Mouse (Mus musculus): Measurements from ENCODE around the gene Amer2.
"Not testable (repeated sequence)": the region's sequence is repeated elsewhere in the genome, so short reads cannot be mapped to it uniquely, and the experiment has no call there.

Gene Amer2

DNA sequence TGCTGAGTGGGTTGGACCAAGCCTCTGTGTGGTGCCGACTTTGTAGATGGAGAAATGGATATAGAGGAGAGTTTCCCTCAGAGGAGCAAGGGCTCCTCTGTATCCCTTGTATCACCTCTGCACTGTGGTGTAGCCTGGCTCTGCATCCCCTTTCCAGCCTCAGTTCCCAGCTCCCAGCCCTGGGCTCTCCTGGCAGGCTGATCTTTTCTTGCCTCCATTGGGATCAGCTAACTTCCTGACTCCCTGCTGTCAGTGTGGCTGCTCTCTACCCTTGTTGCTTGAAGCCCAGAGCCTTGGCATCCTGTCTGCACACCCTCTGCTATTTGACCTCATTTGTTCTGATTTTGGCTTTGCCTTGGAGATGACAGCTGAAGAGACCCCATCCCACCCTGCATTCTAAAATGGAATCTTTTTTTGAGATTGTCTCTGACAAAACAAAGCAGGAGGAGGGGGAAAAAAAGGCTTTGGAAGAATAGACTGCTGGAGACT is at the start of gene Amer2:
Amer2 (plus strand) TSS at position 439 of the 489 bp plus-strand sequence.
- no peak for DNase-seq (ENCODE audit: low spot score in 2 of 2)

DNA sequence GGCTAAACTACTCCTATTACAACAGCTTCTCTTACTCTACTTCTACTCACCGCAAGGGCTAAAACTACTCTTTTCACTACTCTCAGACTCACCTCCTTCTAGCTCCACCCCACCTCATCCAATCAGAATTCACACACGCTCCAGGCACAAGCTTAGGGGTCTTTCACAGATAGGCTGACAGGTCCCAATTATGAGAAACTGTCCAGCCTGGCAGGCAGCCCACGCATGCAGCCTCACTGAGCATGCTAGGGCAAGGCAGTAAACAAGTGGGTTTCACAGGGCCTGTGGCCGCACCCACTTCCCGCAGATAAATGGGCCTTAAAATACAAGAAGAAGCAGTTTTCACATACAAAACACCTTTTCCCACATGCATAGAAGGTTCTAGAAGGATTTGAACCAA is 33.1 kb upstream of the Amer2 start:
- DNase-seq (ENCODE audit: low spot score in 2 of 2), result not testable (repeated sequence)

- DNase-seq (ENCODE audit: low spot score in 2 of 2), result no peak
These were observed 32.5 kb upstream of the Amer2 start for GRCm38 (mm10) chr14:60340570-60340969.

DNA sequence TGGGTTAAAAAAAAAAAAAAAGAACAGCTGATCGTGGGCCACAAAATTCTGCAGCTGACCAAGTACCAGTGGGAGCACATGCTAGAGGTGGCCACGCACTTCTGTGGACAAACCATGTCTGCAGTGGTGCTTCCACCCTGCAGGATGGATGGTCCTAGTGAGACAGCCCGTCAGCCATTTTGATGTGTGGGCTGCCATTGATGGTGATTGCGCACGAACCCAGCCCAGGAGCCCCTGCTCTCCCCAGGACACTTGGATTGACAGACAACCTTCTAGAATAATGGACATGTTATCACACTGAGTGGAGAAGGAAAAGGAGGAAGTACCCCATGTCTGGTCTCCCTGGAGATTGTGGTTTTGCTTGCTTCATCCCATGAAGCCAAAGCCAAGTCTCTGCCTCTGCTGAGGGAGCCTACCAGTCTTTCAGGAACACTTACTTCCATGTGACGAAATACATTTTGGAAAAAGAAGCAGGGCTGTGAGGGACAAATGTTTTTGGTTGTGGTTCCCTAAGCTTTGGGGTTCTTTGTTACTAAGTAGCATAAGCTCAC is 27.7 kb upstream of the Amer2 start:
- no peak for DNase-seq (ENCODE audit: low spot score in 2 of 2)

DNA sequence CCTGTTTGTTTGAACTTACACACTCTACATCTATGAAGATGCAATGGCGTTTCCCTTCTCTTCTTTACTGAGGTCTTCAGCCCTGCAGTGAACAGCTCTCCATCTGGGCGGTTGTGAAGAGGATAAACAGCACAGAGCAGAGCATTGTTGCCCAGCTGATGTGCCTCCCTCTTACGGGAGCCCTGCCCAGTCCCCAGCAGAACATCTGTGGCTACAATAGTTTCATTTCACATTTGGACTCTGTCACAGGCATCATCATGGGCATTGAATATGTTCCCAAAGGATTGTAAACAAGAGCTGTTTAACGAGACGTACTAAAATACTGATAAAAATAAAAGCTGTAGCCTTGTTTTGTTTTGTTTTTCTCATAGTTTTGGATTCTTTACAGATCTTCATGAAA is 14.7 kb upstream of the Amer2 start:
- no peak for DNase-seq (ENCODE audit: low spot score in 2 of 2)

DNA sequence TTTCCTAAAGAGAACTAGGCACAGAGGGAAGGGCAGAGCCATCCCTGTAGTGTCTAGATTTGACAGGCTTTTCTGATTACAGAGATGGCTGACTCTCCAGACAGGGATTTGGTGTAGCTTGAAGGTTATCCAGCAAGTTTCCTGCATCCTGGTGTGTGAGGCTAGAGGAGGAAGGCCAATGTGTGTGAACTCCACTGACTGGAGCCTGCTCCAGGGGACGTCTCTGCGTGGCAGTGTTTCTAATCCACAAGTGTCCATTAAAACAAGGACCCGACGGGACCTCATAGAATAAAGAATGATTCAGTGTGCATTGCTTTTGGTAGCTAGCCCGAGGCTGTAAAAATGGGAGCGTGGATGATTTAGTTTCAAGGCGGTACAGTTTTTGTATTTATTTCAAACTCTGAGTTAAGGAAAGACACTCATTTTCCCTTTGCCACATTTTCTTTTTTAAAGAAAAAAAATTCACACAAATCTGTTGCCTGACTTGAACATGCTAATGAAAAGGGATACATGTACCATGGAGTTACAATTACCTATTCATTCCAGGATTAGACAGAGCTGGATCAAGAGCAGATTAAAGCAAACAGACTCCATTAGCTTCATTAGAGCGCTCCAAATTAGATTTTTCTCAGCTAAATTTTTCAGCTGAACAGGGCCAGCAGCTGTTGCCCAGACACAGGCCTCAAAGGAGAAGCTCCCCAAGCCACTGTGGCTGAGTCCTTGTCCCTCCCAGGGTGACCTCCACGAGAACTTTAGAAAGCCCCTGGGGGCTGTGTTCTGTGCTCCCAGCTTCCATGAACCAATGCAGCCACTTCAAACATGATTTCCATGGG is 11.5 kb upstream of the Amer2 start:
- no peak for DNase-seq (ENCODE audit: low spot score in 2 of 2)

GRCm38 (mm10) chr14:60366729-60367128 is 6.3 kb upstream of the Amer2 start:
- DNase-seq (ENCODE audit: low spot score in 2 of 2), result no peak

DNA sequence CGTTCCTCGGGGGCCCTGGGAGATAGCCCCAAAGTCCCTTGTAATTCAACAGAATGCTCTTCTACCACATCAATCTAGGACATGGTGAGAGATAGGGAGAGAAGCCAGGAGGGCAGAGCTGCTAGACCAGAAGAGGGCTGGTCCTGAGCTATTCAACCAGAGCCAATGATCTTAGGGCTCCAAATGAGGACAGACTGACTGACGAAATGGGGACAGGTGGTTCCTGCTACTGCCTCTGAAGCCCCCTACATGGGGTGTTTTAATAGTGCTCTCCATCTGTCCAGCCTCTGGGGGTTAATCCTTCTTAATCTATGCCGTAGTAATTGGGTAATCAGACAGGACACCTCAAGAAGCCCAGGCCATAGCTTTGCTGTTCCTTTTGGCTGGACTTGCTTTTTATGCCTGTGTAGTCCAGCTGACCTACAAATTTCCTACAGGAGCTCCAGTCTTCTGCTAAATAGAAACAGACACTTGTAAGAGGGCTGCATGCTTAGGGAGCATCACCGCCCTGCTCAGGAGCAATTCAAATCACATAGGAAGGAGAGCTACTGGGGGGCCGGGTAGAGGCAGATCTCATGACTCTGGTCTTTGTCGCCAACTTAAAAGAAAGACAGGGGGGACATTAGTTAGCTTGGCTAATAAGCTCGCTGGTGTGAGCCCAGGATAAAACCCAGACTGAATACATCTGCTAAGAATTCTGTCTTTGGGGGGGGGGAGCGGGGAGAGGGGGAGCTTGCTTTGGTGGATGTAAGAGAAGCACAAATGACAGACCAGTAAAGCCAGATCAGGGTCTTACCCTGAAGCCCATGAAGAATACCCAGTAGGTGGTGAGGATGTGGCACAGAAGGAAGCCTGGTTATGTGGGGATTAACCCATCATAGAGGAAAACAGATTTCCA is 4.0 kb upstream of the Amer2 start:
- DNase-seq (ENCODE audit: low spot score in 2 of 2), result no peak

GRCm38 (mm10) chr14:60369667-60370315 is 3.3 kb upstream of the Amer2 start:
- DNase-seq (ENCODE audit: low spot score in 2 of 2), result no peak

GRCm38 (mm10) chr14:60377107-60377506 is 4.0 kb downstream of the Amer2 start:
- no peak for DNase-seq (ENCODE audit: low spot score in 2 of 2)

DNA sequence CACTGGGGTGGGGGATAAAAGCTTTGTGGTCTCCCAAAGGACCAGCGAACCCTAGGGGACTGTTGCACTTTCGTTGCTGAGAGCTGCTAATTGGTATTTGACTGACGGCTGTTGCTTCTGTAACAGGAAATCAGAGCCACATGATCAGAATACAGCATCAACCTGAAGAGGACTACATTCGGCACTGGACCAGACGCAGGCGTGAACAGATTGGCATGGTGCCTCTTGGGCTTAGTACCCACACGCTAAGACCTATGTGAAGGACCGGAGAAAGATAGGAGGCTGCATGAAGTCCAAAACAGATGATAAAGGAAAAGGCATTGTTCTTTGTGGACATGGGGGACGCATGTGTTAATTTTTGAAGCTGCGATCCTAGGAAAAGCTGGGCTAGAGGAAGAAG is 4.5 kb downstream of the Amer2 start:
- peak; percentile 23 to 42 for DNase-seq (ENCODE audit: low spot score in 2 of 2)

GRCm38 (mm10) chr14:60378057-60378565 is 5.1 kb downstream of the Amer2 start:
- peak; percentile 75 to 79 for DNase-seq (ENCODE audit: low spot score in 2 of 2)

DNA sequence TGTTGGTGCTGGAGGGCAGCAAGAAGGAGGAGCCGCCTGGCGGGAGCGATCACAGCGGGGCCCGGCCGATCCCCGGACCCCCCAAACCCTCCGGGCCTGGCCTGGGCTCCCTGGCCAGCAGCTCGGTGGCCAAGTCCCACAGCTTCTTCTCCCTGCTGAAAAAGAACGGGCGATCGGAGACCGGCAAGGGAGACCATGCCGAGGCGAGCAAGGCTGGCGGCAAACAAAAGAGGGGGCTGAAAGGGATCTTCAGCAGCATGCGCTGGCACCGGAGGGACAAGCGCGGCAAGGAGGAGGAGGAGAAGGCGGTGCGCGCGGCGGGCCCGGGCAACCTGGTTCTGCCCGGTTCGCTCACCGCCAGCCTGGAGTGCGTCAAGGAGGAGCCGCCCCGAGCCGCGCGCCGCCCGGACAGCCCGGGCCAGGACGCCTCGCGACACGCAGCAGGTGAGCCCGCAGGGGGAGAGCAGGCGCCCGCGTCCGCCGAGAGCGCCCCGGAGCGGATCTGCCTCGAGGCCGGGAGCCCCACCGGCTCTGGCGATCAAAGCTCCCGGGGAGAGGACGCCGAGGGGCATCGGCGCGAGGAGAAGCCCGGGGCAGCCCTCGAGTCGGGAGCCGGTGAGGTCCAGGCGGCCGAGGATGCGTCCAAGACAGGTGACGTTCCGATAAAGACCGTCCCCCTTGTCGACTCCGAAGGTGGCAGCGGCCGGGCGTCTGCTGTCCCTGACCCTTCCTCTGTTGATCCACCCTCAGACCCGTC is 5.7 kb downstream of the Amer2 start:
- peak; percentile 26 to 59 for DNase-seq (ENCODE audit: low spot score in 2 of 2)

DNA sequence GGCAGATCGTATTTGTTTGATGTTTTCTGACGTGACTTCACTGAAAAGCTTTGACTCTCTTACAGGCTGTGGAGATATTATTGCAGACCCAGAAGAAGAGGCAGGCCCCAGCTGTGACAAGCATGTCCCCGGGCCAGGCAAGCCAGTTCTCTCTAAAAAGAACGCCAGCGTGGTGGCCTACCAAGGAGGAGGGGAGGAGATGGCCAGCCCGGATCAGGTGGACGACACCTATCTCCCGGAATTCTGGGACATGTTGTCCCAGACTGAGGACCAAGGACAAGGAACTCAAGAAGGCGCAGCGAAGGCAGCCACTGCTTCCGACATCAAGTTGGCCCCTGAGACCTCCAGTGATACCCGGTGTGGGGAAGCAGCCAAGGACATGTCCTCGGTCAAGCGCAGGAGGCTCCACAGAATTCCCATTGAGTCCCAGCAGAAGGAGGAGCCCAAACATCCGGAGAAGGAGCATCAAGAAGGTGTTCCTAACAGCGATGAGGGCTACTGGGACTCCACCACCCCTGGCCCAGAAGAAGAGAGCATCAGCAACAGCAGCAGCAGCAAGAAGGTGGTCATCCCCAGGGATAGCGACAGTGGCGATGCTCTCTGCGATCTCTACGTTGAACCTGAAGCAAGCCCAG is 6.4 kb downstream of the Amer2 start:
- no peak for DNase-seq (ENCODE audit: low spot score in 2 of 2)

DNA sequence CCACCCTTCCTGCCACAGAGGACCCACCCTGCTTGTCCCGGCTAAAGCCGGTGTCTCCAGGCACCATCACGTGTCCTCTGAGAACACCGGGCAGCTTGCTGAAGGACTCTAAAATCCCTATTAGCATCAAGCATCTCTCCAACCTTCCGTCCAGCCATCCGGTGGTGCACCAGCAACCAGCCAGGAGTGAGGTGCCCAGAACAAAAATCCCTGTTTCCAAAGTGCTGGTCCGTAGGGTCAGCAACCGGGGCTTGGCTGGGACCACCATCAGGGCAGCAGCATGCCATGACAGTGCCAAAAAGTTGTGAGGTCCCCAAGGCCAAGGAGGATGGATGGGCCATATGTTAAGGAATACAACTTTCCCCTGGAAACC is 6.9 kb downstream of the Amer2 start:
- DNase-seq (ENCODE audit: low spot score in 2 of 2), result no peak

DNA sequence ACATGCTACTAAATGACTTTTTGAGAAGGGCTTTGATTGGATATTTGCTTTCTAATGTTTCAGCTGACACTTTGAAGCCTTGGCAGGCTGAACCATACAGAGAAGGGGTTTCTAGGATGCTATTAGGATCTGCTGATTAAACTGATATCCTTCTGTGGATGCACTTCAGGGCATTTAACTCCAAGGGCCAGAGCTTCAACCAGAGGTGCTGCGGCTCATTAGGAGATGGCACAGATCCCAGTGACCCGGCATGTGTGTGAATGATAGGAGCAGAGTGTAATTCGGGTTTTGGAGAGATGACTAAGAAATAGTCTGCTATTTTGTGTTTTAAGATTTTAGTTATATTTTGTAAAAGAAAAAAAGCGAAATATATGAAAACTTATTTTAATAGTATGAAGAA is 8.6 kb downstream of the Amer2 start:
- no peak for DNase-seq (ENCODE audit: low spot score in 2 of 2)

DNA sequence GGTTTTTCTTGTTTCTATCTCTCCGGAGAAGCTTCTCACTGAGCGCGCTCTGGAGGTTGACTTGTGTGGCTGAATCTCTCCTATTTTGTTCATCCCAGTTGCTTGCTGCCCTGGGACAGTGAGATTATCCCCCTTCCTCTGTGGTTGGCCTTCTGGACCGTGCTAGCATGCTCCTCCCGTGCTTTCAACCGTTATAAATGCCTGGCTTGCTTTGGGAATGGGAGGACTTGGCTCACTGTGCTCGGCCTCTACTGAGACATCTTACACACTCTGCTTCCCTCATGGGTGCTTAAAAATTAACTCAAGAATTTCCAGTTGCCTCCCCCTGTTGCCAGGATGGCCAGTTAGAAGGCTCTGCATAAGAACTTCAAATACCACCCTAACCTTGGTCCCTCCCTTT is 10.8 kb downstream of the Amer2 start:
- DNase-seq (ENCODE audit: low spot score in 2 of 2), result no peak

- no peak for DNase-seq (ENCODE audit: low spot score in 2 of 2)
These were observed 11.2 kb downstream of the Amer2 start for GRCm38 (mm10) chr14:60384269-60384668.

DNA sequence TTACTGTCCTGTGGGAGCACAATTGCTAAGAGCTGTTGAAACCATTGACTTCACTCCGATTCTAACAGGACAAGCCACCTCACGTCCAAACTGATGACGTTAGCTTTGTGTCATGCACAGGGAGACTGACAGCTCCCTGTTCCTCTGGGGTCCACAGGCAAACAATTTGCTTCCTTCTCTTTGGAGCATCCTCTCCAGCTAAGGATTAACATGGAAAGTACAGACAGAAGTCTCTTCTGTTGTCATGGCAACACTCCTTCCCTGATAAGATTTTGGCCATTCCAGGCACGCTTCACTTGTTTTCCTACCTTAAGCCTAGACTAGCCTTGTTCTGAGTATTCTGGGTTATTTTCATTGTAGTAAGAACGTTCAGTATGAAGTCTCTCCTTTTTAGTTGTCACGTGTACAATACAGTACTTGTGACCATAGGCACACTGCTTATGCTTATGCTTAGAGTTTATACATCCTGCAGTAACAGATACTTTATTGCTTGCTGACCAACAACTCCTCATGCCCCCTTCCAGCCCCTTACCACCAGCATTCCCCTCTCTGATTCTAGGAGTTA is 12.1 kb downstream of the Amer2 start:
- DNase-seq (ENCODE audit: low spot score in 2 of 2), result no peak

Data from frontal cortex, postnatal 25 days (tissue).